Mouse (Mus musculus): ENCODE measurements around the gene Nck2.

GRCm38 (mm10) chr1:43454741-43455140 is 10.4 kb downstream of the Nck2 start:
- TF ChIP-seq CTCF (IDR thresholded peaks at IDR 0.05) = no peak
- no peak for TF ChIP-seq POLR2A (IDR thresholded peaks at IDR 0.05; ENCODE audit: insufficient read depth, low read depth, low read length)

Measured in heart, adult 2 months (tissue).